Mouse (Mus musculus) stomach, postnatal 0 days (tissue): ENCODE measurements around the gene Cd209a.

Experiments
- CTCF ChIP-seq: IDR thresholded peaks from 2 replicates; pipeline ENCODE4 v1.5.1; 2016; ENCODE audit warnings: antibody characterized with exemption, low read depth, mild to moderate bottlenecking, moderate library complexity
- EP300 ChIP-seq: optimal IDR thresholded peaks from 2 replicates; pipeline ENCODE3; 2016; ENCODE audit warnings: antibody characterized with exemption

GRCm38 (mm10) chr8:3734084-3734483 lies 14.7 kb downstream of the Cd209a start:
- no peak for TF ChIP-seq CTCF
- TF ChIP-seq EP300 = no peak
